Mouse (Mus musculus) embryonic facial prominence, embryonic 10.5 days (tissue): ENCODE results near the gene Nisch. TPM values are rescaled to one million over a fixed set of nuclear protein-coding genes. Genes with fewer than 3 reads are reported as not detected.

Experiments used
- DNase-seq: peaks from one replicate; pipeline ENCODE4 v3.0.0-alpha.2; 2017; ENCODE audit warnings: low spot score
- H3K27ac ChIP-seq: fragments of 300-500 bp; sonication (generic); replicated peaks from 2 replicates; pipeline ENCODE4 v1.5.1; 2016; ENCODE audit warnings: mild to moderate bottlenecking
- H3K27me3 ChIP-seq: fragments of 300-500 bp; sonication (generic); replicated peaks from 2 replicates; pipeline ENCODE4 v1.6.1; 2016; ENCODE audit warnings: low read depth, mild to moderate bottlenecking; ENCODE audit not compliant: poor library complexity, severe bottlenecking
- H3K36me3 ChIP-seq: fragments of 300-500 bp; sonication (generic); replicated peaks from 2 replicates; pipeline ENCODE4 v1.6.1; 2016; ENCODE audit warnings: mild to moderate bottlenecking, moderate library complexity
- H3K4me1 ChIP-seq: fragments of 300-500 bp; sonication (generic); 2 replicates; pipeline ENCODE4 v1.6.1; 2016
- H3K4me3 ChIP-seq: fragments of 300-500 bp; sonication (generic); 2 replicates; pipeline ENCODE4 v1.5.1; 2016; ENCODE audit warnings: mild to moderate bottlenecking, moderate library complexity
- H3K9me3 ChIP-seq: fragments of 300-500 bp; sonication (generic); 2 replicates; pipeline ENCODE4 v1.6.1; 2016; ENCODE audit warnings: mild to moderate bottlenecking
- WGBS: fragments of 180-500 bp; shearing (Covaris S2); methylation state at CpG from one replicate; pipeline ENCODE4 v1.1.7; 2016; 5-methylcytosine and 5-hydroxymethylcytosine counted together
- polyA plus RNA-seq: library from polyadenylated mRNA; unstranded; fragments of >200 nt; fragmentation: Nextera tagmentation; extraction: Ambion mirVana; gene quantifications from 2 replicates; pipeline ENCODE4 v1.2.1, GENCODE M21; 2016

Nisch gene
- polyA plus RNA-seq, 1 experiment from 2014 or later = 476 TPM

DNA sequence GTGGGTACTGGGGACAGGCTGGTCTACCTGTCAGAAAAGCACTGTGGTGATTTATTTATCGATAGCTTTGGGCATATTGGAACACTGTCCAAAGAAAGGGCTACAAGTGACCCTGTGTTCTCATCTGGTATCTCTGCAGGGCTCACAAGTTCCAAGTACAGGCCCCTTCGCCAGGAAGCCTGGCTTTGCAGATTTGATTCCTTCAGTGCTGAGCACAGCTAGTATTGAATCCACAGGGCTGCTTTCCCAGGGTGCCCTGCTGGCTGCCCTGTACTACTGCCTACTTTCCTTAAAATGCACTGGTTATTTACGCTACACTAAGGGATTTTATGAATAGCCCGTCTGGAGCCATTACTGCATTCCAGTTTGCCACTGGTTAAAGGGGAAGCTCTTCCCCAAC is 35.2 kb downstream of the Nisch start:
- Histone ChIP-seq H3K9me3 (no peaks in the 10 kb centered on the region), H3K36me3 (peaks cover 99% of the 10 kb centered on the region), H3K4me3 (no peak overlapping the region), H3K27me3 (no peaks in the 10 kb centered on the region), H3K27ac (no peak overlapping the region), H3K4me1 (no peaks in the 10 kb centered on the region)
- WGBS = 87% methylated on average over 4 of the region's 4 CpGs
- DNase-seq = no peak

DNA sequence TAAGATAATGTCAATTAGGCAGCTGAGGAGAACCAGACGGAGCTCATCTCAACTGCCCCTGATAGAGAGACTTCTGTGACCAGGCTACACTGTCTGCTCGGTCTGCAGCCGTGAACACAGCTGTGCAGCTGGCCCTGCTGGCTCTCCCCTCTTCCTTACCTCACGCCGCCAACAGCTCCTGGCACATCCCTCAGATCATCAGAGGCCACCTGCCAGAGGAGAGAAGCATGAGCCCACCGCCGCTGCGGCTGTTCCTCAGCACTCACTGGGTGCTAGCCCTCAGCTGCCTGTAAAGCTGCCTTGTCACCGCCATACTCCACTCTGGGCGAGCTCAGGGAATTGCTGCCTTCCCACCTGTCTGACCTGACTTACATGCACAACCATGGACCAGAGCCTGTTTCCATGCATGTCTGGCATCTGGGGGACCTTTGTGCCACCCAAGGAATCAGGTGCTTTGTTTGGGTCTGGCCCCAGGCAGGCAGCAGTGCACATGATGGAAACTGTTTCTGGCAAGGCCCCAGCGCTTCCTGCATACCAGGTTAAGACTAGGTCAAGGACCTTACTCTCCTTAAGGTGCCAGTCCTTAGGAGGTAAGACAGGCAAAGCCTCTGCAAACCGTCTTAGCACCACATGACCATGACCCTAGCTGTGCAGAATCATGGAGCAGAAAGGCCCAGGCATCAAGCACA is 36.9 kb downstream of the Nisch start:
- H3K27me3 ChIP-seq = no peaks in the 10 kb centered on the region
- DNase-seq = no peak
- peaks cover 99% of the 10 kb centered on the region for H3K36me3 ChIP-seq
- WGBS = 94% methylated on average over 12 of the region's 12 CpGs
- no peaks in the 10 kb centered on the region for H3K4me1 ChIP-seq
- H3K4me3 ChIP-seq = no peak overlapping the region
- H3K27ac ChIP-seq = no peak overlapping the region
- no peaks in the 10 kb centered on the region for H3K9me3 ChIP-seq

- no peak overlapping the region for H3K4me3 ChIP-seq
- no peaks in the 10 kb centered on the region for H3K27me3 ChIP-seq
- H3K4me1 ChIP-seq = no peaks in the 10 kb centered on the region
- H3K36me3 ChIP-seq = peaks cover 99% of the 10 kb centered on the region
- no peaks in the 10 kb centered on the region for H3K9me3 ChIP-seq
- H3K27ac ChIP-seq = no peak overlapping the region
- no peak for DNase-seq
- WGBS = 93% methylated on average over 5 of the region's 5 CpGs
These were observed 39.0 kb downstream of the Nisch start for GRCm38 (mm10) chr14:31177715-31178114.

DNA sequence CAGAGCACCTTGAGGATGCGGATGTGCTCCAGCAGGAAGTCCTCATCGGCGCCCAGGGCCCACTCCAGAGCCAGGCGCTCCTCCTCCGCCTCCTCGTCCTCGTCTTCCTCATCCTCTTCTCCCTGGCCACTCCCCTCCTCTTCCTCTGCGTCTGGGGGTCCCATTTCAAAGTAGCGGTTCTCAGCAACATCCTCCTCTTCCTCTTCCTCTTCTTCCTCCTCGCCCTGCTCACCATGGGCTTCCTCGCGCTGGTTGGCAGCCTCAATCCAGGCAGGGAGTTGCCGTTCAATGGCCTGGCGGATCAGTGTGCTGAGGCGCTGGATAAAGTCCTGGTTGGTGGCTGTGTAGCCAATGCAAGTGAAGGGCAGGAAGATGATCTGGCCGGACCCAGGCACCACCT is 39.5 kb downstream of the Nisch start:
- no peak for DNase-seq
- H3K36me3 ChIP-seq = peaks cover 99% of the 10 kb centered on the region
- no peak overlapping the region for H3K27ac ChIP-seq
- H3K27me3 ChIP-seq = no peaks in the 10 kb centered on the region
- 94% methylated on average over 16 of the region's 16 CpGs for WGBS
- H3K9me3 ChIP-seq = no peaks in the 10 kb centered on the region
- H3K4me3 ChIP-seq = no peak overlapping the region
- no peaks in the 10 kb centered on the region for H3K4me1 ChIP-seq

- H3K4me3 ChIP-seq = no peak overlapping the region
- no peaks in the 10 kb centered on the region for H3K9me3 ChIP-seq
- H3K4me1 ChIP-seq = peaks cover 5% of the 10 kb centered on the region
- no peaks in the 10 kb centered on the region for H3K27me3 ChIP-seq
- no peak for DNase-seq
- 88% methylated on average over 7 of the region's 7 CpGs for WGBS
- H3K27ac ChIP-seq = no peak overlapping the region
- peaks cover 90% of the 10 kb centered on the region for H3K36me3 ChIP-seq
These were observed 43.2 kb downstream of the Nisch start for GRCm38 (mm10) chr14:31173537-31173936.

- peaks cover 85% of the 10 kb centered on the region for H3K36me3 ChIP-seq
- H3K27ac ChIP-seq = no peak overlapping the region
- no peak overlapping the region for H3K4me3 ChIP-seq
- no peaks in the 10 kb centered on the region for H3K9me3 ChIP-seq
- H3K4me1 ChIP-seq = peaks cover 7% of the 10 kb centered on the region
- 88% methylated on average over 18 of the region's 18 CpGs for WGBS
- no peaks in the 10 kb centered on the region for H3K27me3 ChIP-seq
- DNase-seq = no peak
These were observed 43.8 kb downstream of the Nisch start for GRCm38 (mm10) chr14:31172781-31173455.

DNA sequence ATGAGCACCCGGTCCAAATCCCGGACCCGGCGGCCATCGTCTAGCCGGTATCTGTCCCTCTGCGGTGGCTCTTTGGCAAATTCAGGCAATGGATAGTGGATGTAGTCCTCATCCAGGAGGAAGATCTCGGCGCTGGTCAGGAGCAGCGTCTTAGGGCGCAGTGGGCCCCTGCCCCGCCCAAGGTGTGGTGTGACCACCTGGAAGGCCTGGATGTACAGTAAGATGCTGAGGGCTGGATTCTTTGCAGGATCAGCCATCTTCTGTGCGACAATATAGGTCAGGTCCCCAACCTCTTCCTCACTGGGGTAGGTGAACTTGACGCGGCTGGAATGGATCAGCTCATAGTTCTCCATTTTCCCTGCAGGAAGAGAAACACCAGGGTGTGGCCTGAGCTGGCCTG is 44.9 kb downstream of the Nisch start:
- H3K9me3 ChIP-seq = no peaks in the 10 kb centered on the region
- no peak for DNase-seq
- H3K27ac ChIP-seq = no peak overlapping the region
- H3K36me3 ChIP-seq = peaks cover 74% of the 10 kb centered on the region
- 94% methylated on average over 15 of the region's 15 CpGs for WGBS
- H3K27me3 ChIP-seq = no peaks in the 10 kb centered on the region
- H3K4me3 ChIP-seq = no peak overlapping the region
- H3K4me1 ChIP-seq = peaks cover 7% of the 10 kb centered on the region

- Histone ChIP-seq H3K9me3 (no peaks in the 10 kb centered on the region), H3K36me3 (peaks cover 69% of the 10 kb centered on the region), H3K4me1 (peaks cover 11% of the 10 kb centered on the region), H3K27me3 (no peaks in the 10 kb centered on the region), H3K4me3 (no peak overlapping the region), H3K27ac (no peak overlapping the region)
- 90% methylated on average over 11 of the region's 11 CpGs for WGBS
- no peak for DNase-seq
These were observed 45.4 kb downstream of the Nisch start for GRCm38 (mm10) chr14:31171386-31171785.

DNA sequence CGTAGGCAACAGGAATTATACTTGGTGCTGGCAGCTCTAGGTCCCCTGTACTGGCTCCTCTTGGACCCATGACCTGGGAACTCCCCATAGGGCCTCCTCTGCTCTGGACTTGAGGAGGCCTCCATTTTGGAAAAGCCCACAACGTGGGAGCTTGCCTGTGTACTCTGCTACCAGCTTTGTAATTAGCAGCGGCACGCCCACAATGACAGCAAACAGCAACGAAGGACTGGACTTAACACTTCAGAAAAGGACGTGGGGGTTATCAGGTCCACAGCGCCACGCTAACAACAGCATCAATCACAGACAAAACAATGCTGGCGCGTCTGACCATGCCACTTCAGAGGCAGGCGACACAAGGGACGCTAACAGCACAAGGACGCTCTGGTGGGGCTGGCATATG is 45.8 kb downstream of the Nisch start:
- Histone ChIP-seq H3K9me3 (no peaks in the 10 kb centered on the region), H3K36me3 (peaks cover 65% of the 10 kb centered on the region), H3K4me1 (peaks cover 15% of the 10 kb centered on the region), H3K4me3 (no peak overlapping the region), H3K27ac (no peak overlapping the region), H3K27me3 (no peaks in the 10 kb centered on the region)
- WGBS = 94% methylated on average over 13 of the region's 13 CpGs
- no peak for DNase-seq

DNA sequence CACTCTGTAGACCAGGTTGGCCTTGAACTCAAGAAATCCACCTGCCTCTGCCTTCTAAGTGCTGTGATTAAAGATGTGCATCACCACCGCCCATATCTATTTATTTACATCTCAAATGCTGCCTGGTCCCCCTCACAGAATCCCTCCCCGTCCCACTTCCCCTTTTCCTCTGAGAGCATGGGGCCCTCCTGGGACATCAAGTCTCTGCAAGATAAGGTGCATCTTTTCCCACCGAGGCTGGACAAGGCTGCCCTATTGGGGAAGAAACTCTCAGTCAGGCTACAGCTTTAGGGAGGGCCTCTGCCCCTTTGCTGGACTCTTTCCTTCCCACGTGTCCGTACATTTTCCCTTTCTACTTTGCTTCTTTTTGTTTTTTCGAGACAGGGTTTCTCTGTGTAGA is 47.2 kb downstream of the Nisch start:
- Histone ChIP-seq H3K36me3 (peaks cover 51% of the 10 kb centered on the region), H3K27me3 (no peaks in the 10 kb centered on the region), H3K9me3 (no peaks in the 10 kb centered on the region), H3K4me1 (peaks cover 21% of the 10 kb centered on the region), H3K27ac (no peak overlapping the region), H3K4me3 (no peak overlapping the region)
- no peak for DNase-seq
- 82% methylated on average over 6 of the region's 6 CpGs for WGBS

DNA sequence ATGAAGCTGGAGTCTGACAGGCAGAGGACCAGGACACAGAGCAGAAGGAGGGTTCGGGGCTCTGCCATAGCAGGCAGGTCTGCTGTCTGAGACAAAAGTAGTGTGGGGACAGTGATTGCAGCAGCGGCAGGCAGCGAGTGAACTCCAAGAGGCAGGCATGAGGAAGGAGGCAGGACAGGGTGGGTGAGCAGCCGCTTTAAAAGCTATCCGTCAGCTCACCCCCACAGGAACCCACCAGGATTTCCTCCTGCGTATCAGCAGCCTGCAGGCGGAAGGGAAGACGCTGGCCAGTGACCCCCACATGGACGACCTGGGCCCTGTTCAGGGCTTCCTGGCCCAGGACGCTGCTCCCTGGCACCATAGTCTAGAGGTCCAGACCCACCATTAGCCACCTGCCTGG is 48.3 kb downstream of the Nisch start, which contains the start of gene Stab1:
Gene Stab1 (minus strand): TSS at position 217 of the 400 bp plus-strand sequence.
- Histone ChIP-seq H3K4me1 (peaks cover 21% of the 10 kb centered on the region), H3K27ac (peak within 1 kb of the TSS; percentile 19; the same call in 1 of the 2 replicates), H3K9me3 (no peaks in the 10 kb centered on the region), H3K4me3 (peak within 1 kb of the TSS; percentile 32), H3K36me3 (peaks cover 40% of the 10 kb centered on the region), H3K27me3 (no peaks in the 10 kb centered on the region)
- DNase-seq = no peak
- 57% methylated on average over 10 of the region's 10 CpGs for WGBS

DNA sequence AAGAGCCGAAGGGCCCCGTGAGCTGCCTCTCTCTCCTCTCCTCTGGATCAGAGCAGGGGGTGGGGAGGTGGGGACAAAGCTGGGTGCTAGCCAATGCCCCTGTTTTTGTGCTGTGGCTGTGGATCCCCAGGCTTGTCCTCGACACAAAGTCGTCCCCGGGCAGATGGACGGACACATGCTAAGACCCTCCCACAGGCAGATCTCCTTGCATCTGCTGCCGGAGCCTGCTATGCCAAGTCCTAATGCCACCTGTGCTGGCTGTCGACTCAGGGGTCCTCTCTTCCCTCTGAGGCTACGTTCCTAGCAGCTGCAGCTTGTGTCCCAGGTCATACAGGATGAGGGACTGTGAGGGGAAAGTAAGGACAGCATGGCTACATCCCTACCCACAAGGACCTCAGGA is 49.9 kb downstream of the Nisch start:
- Histone ChIP-seq H3K36me3 (peaks cover 24% of the 10 kb centered on the region), H3K4me1 (peaks cover 26% of the 10 kb centered on the region), H3K9me3 (no peaks in the 10 kb centered on the region), H3K4me3 (peak overlapping the region; percentile 32), H3K27me3 (no peaks in the 10 kb centered on the region), H3K27ac (peak overlapping the region; percentile 48; the same call in 1 of the 2 replicates)
- no peak for DNase-seq
- 70% methylated on average over 9 of the region's 9 CpGs for WGBS
